Mouse (Mus musculus): ENCODE measurements around the gene Tnxb.

DNA sequence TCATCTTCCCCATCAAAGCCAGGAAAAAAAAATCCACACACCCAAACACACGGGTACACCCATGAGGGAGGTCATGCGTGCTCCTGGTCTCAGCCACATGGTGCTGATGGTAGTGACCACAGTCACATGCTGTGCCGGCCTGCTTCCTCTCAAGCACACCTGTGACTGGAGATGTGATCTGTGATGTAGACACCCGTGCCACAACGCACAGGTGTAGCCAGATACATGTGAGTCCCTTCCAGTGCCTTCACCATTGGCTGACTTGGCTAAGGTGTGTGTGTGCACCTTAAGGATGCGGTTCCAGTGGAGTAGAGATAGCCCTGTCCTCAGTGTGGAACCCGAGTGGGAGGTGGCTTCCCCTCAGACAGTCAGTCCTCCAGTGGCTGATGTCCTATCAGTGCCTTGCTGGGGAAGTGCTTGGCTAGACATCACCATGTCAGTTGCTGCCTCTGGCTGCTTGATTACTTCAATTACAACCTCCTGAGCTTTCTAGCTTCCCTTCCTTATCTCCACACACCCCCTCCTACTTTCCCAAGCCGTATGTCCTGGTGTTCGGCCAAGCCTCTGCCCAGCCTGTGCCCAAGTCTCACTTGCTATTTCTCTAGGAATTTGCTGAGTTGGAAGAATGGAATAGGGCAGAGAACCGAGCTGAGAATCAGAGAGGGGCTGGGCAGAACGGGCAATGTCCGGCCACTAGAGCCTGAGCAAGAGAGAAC is 11.0 kb upstream of the Tnxb start:
- no peak for TF ChIP-seq CTCF (IDR thresholded peaks at IDR 0.05; ENCODE audit: insufficient read depth, low read length)
- no peak for TF ChIP-seq POLR2A (IDR thresholded peaks at IDR 0.05; ENCODE audit: borderline replicate concordance, extremely low read depth, low read depth, low read length)

Data from lung, adult 2 months (tissue).